Mouse (Mus musculus): ENCODE results near the gene Lmnb2. TPM values are rescaled to one million over a fixed set of nuclear protein-coding genes. Genes with fewer than 3 reads are reported as not detected.

The Lmnb2 gene
- polyA plus RNA-seq, 1 experiment from 2014 or later = 7.3 TPM

GRCm38 (mm10) chr10:80880131-80880641 is 37.9 kb downstream of the Lmnb2 start:
- Histone ChIP-seq H3K9ac (ENCODE audit: low read length) (no peak overlapping the region), H3K4me3 (ENCODE audit: control insufficient read depth in 1 of 2, insufficient read depth in 1 of 2, low read depth in 1 of 2, low read length in 2 of 2) (no peak overlapping the region), H3K36me3 (ENCODE audit: control insufficient read depth, insufficient read depth, low read length) (no peaks in the 10 kb centered on the region), H3K4me2 (ENCODE audit: low read length) (no peak overlapping the region), H3K9me3 (ENCODE audit: control insufficient read depth, low read length) (no peaks in the 10 kb centered on the region), H3K27me3 (ENCODE audit: control insufficient read depth, insufficient read depth, low read length) (no peaks in the 10 kb centered on the region), H3K4me1 (ENCODE audit: control insufficient read depth in 2 of 2, insufficient read depth in 2 of 2, low read length in 2 of 2) (peaks cover 7 to 8% of the 10 kb centered on the region in 2 experiments), H3K27ac (replicated peaks in 1 of 2; ENCODE audit: control insufficient read depth in 1 of 2, insufficient read depth in 1 of 2, low read depth in 2 of 2, low read length in 2 of 2) (no peak overlapping the region)
- 11% methylated on average over 5 of the region's 5 CpGs for WGBS
- no peak for ATAC-seq (ENCODE audit: insufficient number of reproducible peaks, insufficient read depth, low FRiP score, low read depth)

DNA sequence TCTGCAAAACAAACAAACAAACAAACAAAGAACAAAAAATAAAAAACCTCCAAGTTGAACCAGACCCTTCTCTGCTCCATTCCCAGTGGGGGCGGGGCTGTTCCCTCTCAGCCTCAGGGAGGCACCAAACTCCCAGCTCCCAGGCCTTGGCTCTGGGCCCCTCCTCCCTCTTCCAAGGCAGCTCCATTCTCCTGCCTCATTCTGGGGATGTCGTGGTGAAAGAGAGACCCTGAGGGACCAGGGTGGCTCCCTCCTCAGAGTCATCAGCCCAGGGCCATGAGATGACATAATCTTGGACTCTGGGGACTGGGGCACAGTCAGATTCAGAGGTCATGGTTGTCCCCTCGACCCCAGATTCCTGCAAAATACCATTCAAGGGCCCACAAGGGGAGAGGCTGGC is 41.5 kb downstream of the Lmnb2 start:
- Histone ChIP-seq H3K9ac (ENCODE audit: low read length) (no peak overlapping the region), H3K4me1 (ENCODE audit: control insufficient read depth in 2 of 2, insufficient read depth in 2 of 2, low read length in 2 of 2) (peaks cover 7 to 8% of the 10 kb centered on the region in 2 experiments), H3K4me3 (ENCODE audit: control insufficient read depth in 1 of 2, insufficient read depth in 1 of 2, low read depth in 1 of 2, low read length in 2 of 2) (no peak overlapping the region), H3K36me3 (ENCODE audit: control insufficient read depth, insufficient read depth, low read length) (no peaks in the 10 kb centered on the region), H3K4me2 (ENCODE audit: low read length) (no peak overlapping the region), H3K27ac (replicated peaks in 1 of 2; ENCODE audit: control insufficient read depth in 1 of 2, insufficient read depth in 1 of 2, low read depth in 2 of 2, low read length in 2 of 2) (no peak overlapping the region), H3K27me3 (ENCODE audit: control insufficient read depth, insufficient read depth, low read length) (no peaks in the 10 kb centered on the region; the same call in 1 of the 2 replicates), H3K9me3 (ENCODE audit: control insufficient read depth, low read length) (no peaks in the 10 kb centered on the region)
- WGBS = 30% methylated on average over 3 of the region's 3 CpGs
- peak; percentile 19; the same call in 1 of the 2 replicates for ATAC-seq (ENCODE audit: insufficient number of reproducible peaks, insufficient read depth, low FRiP score, low read depth)

- WGBS = 30% methylated on average over 5 of the region's 5 CpGs
- no peak overlapping the region for H3K4me3 ChIP-seq (ENCODE audit: control insufficient read depth in 1 of 2, insufficient read depth in 1 of 2, low read depth in 1 of 2, low read length in 2 of 2)
- H3K36me3 ChIP-seq (ENCODE audit: control insufficient read depth, insufficient read depth, low read length) = no peaks in the 10 kb centered on the region
- no peaks in the 10 kb centered on the region for H3K9me3 ChIP-seq (ENCODE audit: control insufficient read depth, low read length)
- H3K27ac ChIP-seq (replicated peaks in 1 of 2; ENCODE audit: control insufficient read depth in 1 of 2, insufficient read depth in 1 of 2, low read depth in 2 of 2, low read length in 2 of 2) = no peak overlapping the region
- H3K9ac ChIP-seq (ENCODE audit: low read length) = no peak overlapping the region
- H3K4me2 ChIP-seq (ENCODE audit: low read length) = no peak overlapping the region
- no peaks in the 10 kb centered on the region; the same call in 1 of the 2 replicates for H3K27me3 ChIP-seq (ENCODE audit: control insufficient read depth, insufficient read depth, low read length)
- no peak for ATAC-seq (ENCODE audit: insufficient number of reproducible peaks, insufficient read depth, low FRiP score, low read depth)
- peaks cover 7 to 8% of the 10 kb centered on the region in 2 experiments for H3K4me1 ChIP-seq (ENCODE audit: control insufficient read depth in 2 of 2, insufficient read depth in 2 of 2, low read length in 2 of 2)
These were observed 42.0 kb downstream of the Lmnb2 start for GRCm38 (mm10) chr10:80876028-80876427.

- H3K4me2 ChIP-seq (ENCODE audit: low read length) = no peak overlapping the region
- no peaks in the 10 kb centered on the region for H3K36me3 ChIP-seq (ENCODE audit: control insufficient read depth, insufficient read depth, low read length)
- peaks cover 7 to 8% of the 10 kb centered on the region in 2 experiments for H3K4me1 ChIP-seq (ENCODE audit: control insufficient read depth in 2 of 2, insufficient read depth in 2 of 2, low read length in 2 of 2)
- WGBS = 77% methylated on average over 9 of the region's 9 CpGs
- no peaks in the 10 kb centered on the region; the same call in 1 of the 2 replicates for H3K27me3 ChIP-seq (ENCODE audit: control insufficient read depth, insufficient read depth, low read length)
- no peak for ATAC-seq (ENCODE audit: insufficient number of reproducible peaks, insufficient read depth, low FRiP score, low read depth)
- H3K9ac ChIP-seq (ENCODE audit: low read length) = no peak overlapping the region
- no peak overlapping the region for H3K4me3 ChIP-seq (ENCODE audit: control insufficient read depth in 1 of 2, insufficient read depth in 1 of 2, low read depth in 1 of 2, low read length in 2 of 2)
- no peak overlapping the region for H3K27ac ChIP-seq (replicated peaks in 1 of 2; ENCODE audit: control insufficient read depth in 1 of 2, insufficient read depth in 1 of 2, low read depth in 2 of 2, low read length in 2 of 2)
- H3K9me3 ChIP-seq (ENCODE audit: control insufficient read depth, low read length) = no peaks in the 10 kb centered on the region
These were observed 44.0 kb downstream of the Lmnb2 start for GRCm38 (mm10) chr10:80874035-80874434.

- H3K36me3 ChIP-seq (ENCODE audit: control insufficient read depth, insufficient read depth, low read length) = peaks cover 14% of the 10 kb centered on the region
- no peak within 1 kb of the TSS for H3K27ac ChIP-seq (replicated peaks in 1 of 2; ENCODE audit: control insufficient read depth in 1 of 2, insufficient read depth in 1 of 2, low read depth in 2 of 2, low read length in 2 of 2)
- no peak within 1 kb of the TSS for H3K9ac ChIP-seq (ENCODE audit: low read length)
- no peak within 1 kb of the TSS for H3K4me3 ChIP-seq (ENCODE audit: control insufficient read depth in 1 of 2, insufficient read depth in 1 of 2, low read depth in 1 of 2, low read length in 2 of 2)
- 20% methylated on average over 9 of the region's 9 CpGs for WGBS
- H3K4me2 ChIP-seq (ENCODE audit: low read length) = no peak within 1 kb of the TSS
- peaks cover under 1 to 1% of the 10 kb centered on the region in 2 experiments for H3K4me1 ChIP-seq (ENCODE audit: control insufficient read depth in 2 of 2, insufficient read depth in 2 of 2, low read length in 2 of 2)
- no peak for ATAC-seq (ENCODE audit: insufficient number of reproducible peaks, insufficient read depth, low FRiP score, low read depth)
- no peaks in the 10 kb centered on the region; the same call in 1 of the 2 replicates for H3K27me3 ChIP-seq (ENCODE audit: control insufficient read depth, insufficient read depth, low read length)
- H3K9me3 ChIP-seq (ENCODE audit: control insufficient read depth, low read length) = no peaks in the 10 kb centered on the region
These were observed 46.5 kb downstream of the Lmnb2 start, which contains the start of gene Tmprss9 for GRCm38 (mm10) chr10:80871581-80871980. Gene Tmprss9 (plus strand): TSS chr10:80871848.

GRCm38 (mm10) chr10:80870993-80871392 is 47.1 kb downstream of the Lmnb2 start:
- no peak overlapping the region for H3K9ac ChIP-seq (ENCODE audit: low read length)
- no peak for ATAC-seq (ENCODE audit: insufficient number of reproducible peaks, insufficient read depth, low FRiP score, low read depth)
- 93% methylated on average over 2 of the region's 6 CpGs for WGBS
- no peaks in the 10 kb centered on the region for H3K4me1 ChIP-seq (ENCODE audit: control insufficient read depth in 2 of 2, insufficient read depth in 2 of 2, low read length in 2 of 2)
- H3K27ac ChIP-seq (replicated peaks in 1 of 2; ENCODE audit: control insufficient read depth in 1 of 2, insufficient read depth in 1 of 2, low read depth in 2 of 2, low read length in 2 of 2) = no peak overlapping the region
- H3K4me2 ChIP-seq (ENCODE audit: low read length) = no peak overlapping the region
- no peaks in the 10 kb centered on the region; the same call in 1 of the 2 replicates for H3K27me3 ChIP-seq (ENCODE audit: control insufficient read depth, insufficient read depth, low read length)
- H3K9me3 ChIP-seq (ENCODE audit: control insufficient read depth, low read length) = no peaks in the 10 kb centered on the region
- peaks cover 20% of the 10 kb centered on the region for H3K36me3 ChIP-seq (ENCODE audit: control insufficient read depth, insufficient read depth, low read length)
- H3K4me3 ChIP-seq (ENCODE audit: control insufficient read depth in 1 of 2, insufficient read depth in 1 of 2, low read depth in 1 of 2, low read length in 2 of 2) = no peak overlapping the region

DNA sequence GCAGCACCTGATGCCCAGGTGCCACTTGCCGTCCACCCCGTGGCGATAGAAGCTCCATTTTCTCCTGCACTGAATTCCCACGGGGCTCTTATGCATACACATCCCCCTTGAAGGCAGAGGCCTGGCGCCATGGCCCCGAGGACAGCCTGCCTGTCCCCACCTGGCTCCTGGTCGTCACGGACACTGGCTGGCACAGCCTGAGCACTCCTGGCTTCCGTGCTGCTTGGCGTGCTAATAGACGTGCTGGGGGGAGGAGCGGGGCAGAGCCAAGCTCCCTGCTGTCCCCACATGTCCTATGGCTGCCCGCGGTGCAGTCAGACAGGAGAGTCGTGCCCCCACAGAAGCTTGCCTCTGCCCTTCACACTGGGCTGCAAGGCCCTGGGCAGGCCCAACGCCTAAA is 53.6 kb downstream of the Lmnb2 start:
- Histone ChIP-seq H3K9ac (ENCODE audit: low read length) (no peak overlapping the region), H3K27me3 (ENCODE audit: control insufficient read depth, insufficient read depth, low read length) (no peaks in the 10 kb centered on the region), H3K4me1 (ENCODE audit: control insufficient read depth in 2 of 2, insufficient read depth in 2 of 2, low read length in 2 of 2) (no peaks in the 10 kb centered on the region), H3K36me3 (ENCODE audit: control insufficient read depth, insufficient read depth, low read length) (peaks cover 66% of the 10 kb centered on the region), H3K27ac (replicated peaks in 1 of 2; ENCODE audit: control insufficient read depth in 1 of 2, insufficient read depth in 1 of 2, low read depth in 2 of 2, low read length in 2 of 2) (no peak overlapping the region), H3K9me3 (ENCODE audit: control insufficient read depth, low read length) (no peaks in the 10 kb centered on the region), H3K4me2 (ENCODE audit: low read length) (no peak overlapping the region), H3K4me3 (ENCODE audit: control insufficient read depth in 1 of 2, insufficient read depth in 1 of 2, low read depth in 1 of 2, low read length in 2 of 2) (no peak overlapping the region)
- no peak for ATAC-seq (ENCODE audit: insufficient number of reproducible peaks, insufficient read depth, low FRiP score, low read depth)
- 90% methylated on average over 15 of the region's 16 CpGs for WGBS

DNA sequence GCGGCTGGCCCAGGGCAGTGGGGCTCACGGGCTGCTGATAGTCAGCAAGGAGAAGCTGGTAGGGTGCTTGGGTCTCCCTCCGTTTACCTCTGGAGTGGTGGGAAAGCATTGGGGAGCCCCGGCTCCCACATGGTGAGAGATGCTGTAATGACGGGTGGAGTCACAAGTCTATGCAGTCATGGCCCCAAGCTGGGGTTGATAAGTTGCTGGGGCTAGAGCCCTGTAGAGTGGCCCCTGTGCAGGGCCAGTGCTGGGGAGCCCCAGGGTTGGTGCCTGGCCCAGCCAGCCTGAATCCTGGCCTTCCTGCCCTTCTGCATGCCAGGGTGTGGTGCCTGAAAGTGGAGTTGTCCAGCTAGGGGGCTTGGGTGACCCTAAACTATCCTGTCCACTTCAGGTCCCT is 55.7 kb downstream of the Lmnb2 start:
- 86% methylated on average over 5 of the region's 5 CpGs for WGBS
- no peaks in the 10 kb centered on the region for H3K9me3 ChIP-seq (ENCODE audit: control insufficient read depth, low read length)
- H3K4me3 ChIP-seq (ENCODE audit: control insufficient read depth in 1 of 2, insufficient read depth in 1 of 2, low read depth in 1 of 2, low read length in 2 of 2) = no peak overlapping the region
- no peak overlapping the region for H3K27ac ChIP-seq (replicated peaks in 1 of 2; ENCODE audit: control insufficient read depth in 1 of 2, insufficient read depth in 1 of 2, low read depth in 2 of 2, low read length in 2 of 2)
- ATAC-seq (ENCODE audit: insufficient number of reproducible peaks, insufficient read depth, low FRiP score, low read depth) = no peak
- H3K4me1 ChIP-seq (ENCODE audit: control insufficient read depth in 2 of 2, insufficient read depth in 2 of 2, low read length in 2 of 2) = no peaks in the 10 kb centered on the region
- H3K4me2 ChIP-seq (ENCODE audit: low read length) = no peak overlapping the region
- no peaks in the 10 kb centered on the region for H3K27me3 ChIP-seq (ENCODE audit: control insufficient read depth, insufficient read depth, low read length)
- H3K9ac ChIP-seq (ENCODE audit: low read length) = no peak overlapping the region
- peaks cover 59% of the 10 kb centered on the region for H3K36me3 ChIP-seq (ENCODE audit: control insufficient read depth, insufficient read depth, low read length)

All from heart, embryonic 14.5 days (tissue).